Mouse (Mus musculus): ENCODE measurements around the gene Sac3d1. TPM values are rescaled to one million over a fixed set of nuclear protein-coding genes. Genes with fewer than 3 reads are reported as not detected.
A peak's percentile ranks its signal among the peaks of the same experiment; 100 is the strongest.

Gene Sac3d1
- polyA plus RNA-seq, 1 experiment = 46.4 TPM

DNA sequence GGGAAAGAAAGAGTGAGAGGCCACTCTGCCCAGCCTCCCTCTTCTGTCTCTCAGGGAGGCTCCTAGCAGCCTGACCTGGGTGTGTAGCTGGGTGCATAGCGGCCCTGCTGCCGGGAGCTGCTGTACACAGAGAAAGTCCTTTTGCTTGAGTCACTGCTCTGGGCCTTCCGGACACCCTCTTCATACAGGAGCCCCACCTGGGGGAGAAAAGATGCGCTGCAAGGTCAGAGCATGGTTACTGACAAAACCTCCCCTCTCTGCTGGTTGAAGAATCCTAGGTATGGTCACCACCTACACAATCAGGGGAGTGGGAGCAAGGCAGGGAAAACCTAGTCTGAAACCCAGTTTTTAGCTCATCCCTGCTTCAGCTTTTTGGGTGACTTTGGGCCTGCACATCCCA lies 49.5 kb downstream of the Sac3d1 start:
- Histone ChIP-seq H3K4me1 (ENCODE audit: control insufficient read depth, insufficient read depth, insufficient read length, low read length) (peaks cover 8% of the 10 kb centered on the region), H3K36me3 (ENCODE audit: control insufficient read depth, insufficient read depth, low read length) (peaks cover 27% of the 10 kb centered on the region), H3K4me3 (ENCODE audit: low read depth, low read length) (no peak overlapping the region), H3K27me3 (ENCODE audit: control insufficient read depth, insufficient read depth, low read length) (no peaks in the 10 kb centered on the region), H3K27ac (ENCODE audit: insufficient read depth, low read depth, low read length) (no peak overlapping the region)
- TF ChIP-seq CTCF (IDR thresholded peaks at IDR 0.05; ENCODE audit: extremely low read depth, insufficient read length, insufficient replicate concordance, low read depth, low read length) = no peak
- no peak for TF ChIP-seq POLR2A (IDR thresholded peaks at IDR 0.05; ENCODE audit: low read depth, low read length)
- 74% methylated on average over 4 of the region's 4 CpGs for WGBS

DNA sequence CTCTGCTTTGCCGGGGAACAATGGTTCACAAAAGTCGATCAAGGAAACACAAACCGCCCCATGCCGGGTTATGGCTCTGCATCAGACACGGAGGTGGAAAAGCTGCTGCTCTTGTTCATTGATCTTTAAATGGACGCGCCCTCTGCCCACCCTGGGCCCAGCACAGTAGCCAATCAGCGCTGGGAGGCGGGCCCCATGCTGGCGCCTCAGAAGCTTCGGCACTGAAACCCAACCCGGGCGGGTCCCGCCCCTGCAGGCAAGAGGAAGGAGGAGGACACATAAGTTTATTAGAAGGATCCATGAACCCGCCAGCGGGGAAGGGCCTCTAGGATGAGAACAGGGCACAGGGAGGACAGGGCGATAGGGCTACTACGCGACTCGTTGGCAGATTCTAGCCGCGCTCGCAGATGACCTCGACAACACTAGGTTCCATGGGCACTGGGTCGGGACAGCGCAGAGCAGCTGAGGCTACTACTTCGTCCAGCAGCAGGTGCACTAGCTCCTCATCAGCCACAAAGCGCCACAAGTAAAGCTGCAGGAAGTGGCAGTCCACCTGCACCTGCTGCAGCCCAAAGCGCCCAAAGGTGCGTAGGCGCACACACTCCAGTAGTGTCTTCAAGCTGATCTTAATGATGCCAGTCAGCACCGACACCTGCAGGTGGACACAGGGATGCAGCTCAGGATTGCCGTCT lies 50.6 kb downstream of the Sac3d1 start, which contains the start of gene Tm7sf2:
Gene Tm7sf2 (minus strand): TSS at position 650 of the 692 bp plus-strand sequence.
- WGBS = 4% methylated on average over 33 of the region's 33 CpGs
- Histone ChIP-seq H3K4me3 (ENCODE audit: low read depth, low read length) (peak within 1 kb of the TSS; percentile 67), H3K27me3 (ENCODE audit: control insufficient read depth, insufficient read depth, low read length) (no peaks in the 10 kb centered on the region), H3K27ac (ENCODE audit: insufficient read depth, low read depth, low read length) (peak within 1 kb of the TSS; percentile 86), H3K4me1 (ENCODE audit: control insufficient read depth, insufficient read depth, insufficient read length, low read length) (peaks cover 8% of the 10 kb centered on the region), H3K36me3 (ENCODE audit: control insufficient read depth, insufficient read depth, low read length) (peaks cover 21% of the 10 kb centered on the region; the same call in 1 of the 2 replicates)
- TF ChIP-seq POLR2A (IDR thresholded peaks at IDR 0.05; ENCODE audit: low read depth, low read length) (peak; percentile 40), CTCF (IDR thresholded peaks at IDR 0.05; ENCODE audit: extremely low read depth, insufficient read length, insufficient replicate concordance, low read depth, low read length) (no peak)

DNA sequence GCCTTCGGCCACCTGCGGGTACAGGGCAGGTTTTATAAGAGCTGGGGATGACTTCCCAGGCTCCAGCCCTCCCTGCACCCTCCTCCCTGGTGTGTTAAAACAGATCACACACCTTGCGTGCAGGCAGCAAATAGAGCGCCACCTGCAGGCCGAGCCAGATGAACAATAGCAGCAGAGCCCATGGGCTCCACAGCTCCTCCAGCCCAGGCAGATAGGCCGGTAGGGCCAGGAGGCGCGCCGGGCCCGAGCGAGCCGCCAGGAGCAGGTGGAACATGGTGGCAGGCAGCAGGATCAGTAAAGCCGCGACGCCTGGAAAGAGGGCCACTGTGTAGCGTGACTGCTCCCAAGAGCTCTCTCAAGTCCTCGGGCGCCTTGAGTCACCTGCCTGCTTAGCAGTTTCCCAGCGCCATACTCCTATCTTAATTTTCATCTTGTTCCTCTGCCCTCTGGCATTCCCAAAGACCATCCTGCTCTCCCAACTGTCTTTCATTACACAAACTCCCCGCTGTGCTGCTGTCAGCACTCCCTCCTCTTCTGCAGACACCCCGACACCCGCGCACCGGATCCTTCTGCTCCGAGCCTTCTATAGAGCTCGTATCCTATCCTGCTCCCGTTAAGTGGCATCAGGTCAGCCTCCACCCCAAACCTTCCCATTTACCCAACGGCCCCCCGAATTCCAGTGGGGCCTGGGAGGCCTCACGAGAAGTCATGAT lies 51.3 kb downstream of the Sac3d1 start:
- peaks cover 17% of the 10 kb centered on the region; the same call in 1 of the 2 replicates for H3K36me3 ChIP-seq (ENCODE audit: control insufficient read depth, insufficient read depth, low read length)
- H3K27me3 ChIP-seq (ENCODE audit: control insufficient read depth, insufficient read depth, low read length) = no peaks in the 10 kb centered on the region
- peaks cover 12% of the 10 kb centered on the region for H3K4me1 ChIP-seq (ENCODE audit: control insufficient read depth, insufficient read depth, insufficient read length, low read length)
- TF ChIP-seq CTCF (IDR thresholded peaks at IDR 0.05; ENCODE audit: extremely low read depth, insufficient read length, insufficient replicate concordance, low read depth, low read length) (peak; percentile 79), POLR2A (IDR thresholded peaks at IDR 0.05; ENCODE audit: low read depth, low read length) (no peak)
- H3K4me3 ChIP-seq (ENCODE audit: low read depth, low read length) = peak overlapping the region; percentile 67
- peak overlapping the region; percentile 33 for H3K27ac ChIP-seq (ENCODE audit: insufficient read depth, low read depth, low read length)
- WGBS = under 1% methylated on average over 30 of the region's 30 CpGs

DNA sequence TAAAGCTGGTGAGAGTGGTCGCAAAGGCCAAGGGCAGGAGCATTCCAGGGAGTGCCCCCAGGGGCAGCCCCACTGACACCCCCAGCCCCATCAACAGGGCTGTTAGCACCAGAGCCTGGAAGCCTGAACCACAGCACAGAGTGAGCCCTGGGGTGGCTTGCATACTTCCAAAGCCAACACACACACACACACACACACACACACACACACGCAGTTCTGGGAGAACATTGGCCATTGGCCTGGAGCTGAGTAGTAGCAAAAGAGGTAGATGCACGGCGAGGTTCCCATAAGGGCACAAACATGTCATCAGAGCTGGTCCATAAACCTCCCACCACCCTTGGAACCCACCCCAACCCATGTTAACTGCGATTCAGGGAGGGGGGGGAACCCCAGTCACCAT lies 51.9 kb downstream of the Sac3d1 start:
- Histone ChIP-seq H3K4me3 (ENCODE audit: low read depth, low read length) (peak overlapping the region; percentile 67), H3K4me1 (ENCODE audit: control insufficient read depth, insufficient read depth, insufficient read length, low read length) (peaks cover 13% of the 10 kb centered on the region), H3K36me3 (ENCODE audit: control insufficient read depth, insufficient read depth, low read length) (peaks cover 17% of the 10 kb centered on the region; the same call in 1 of the 2 replicates), H3K27me3 (ENCODE audit: control insufficient read depth, insufficient read depth, low read length) (no peaks in the 10 kb centered on the region), H3K27ac (ENCODE audit: insufficient read depth, low read depth, low read length) (no peak overlapping the region)
- TF ChIP-seq POLR2A (IDR thresholded peaks at IDR 0.05; ENCODE audit: low read depth, low read length) (no peak), CTCF (IDR thresholded peaks at IDR 0.05; ENCODE audit: extremely low read depth, insufficient read length, insufficient replicate concordance, low read depth, low read length) (no peak)
- 21% methylated on average over 5 of the region's 5 CpGs for WGBS

Other genes with a start within 250 kb of the Sac3d1 start
- 32.1 and 62.1 TPM in 2 replicates for gene Frmd8, start 243.4 kb downstream of the Sac3d1 start, polyA plus RNA-seq (2012; rRNA removed)
- gene Slc25a45, start 240.8 kb downstream of the Sac3d1 start, polyA plus RNA-seq (2012; rRNA removed) = 207 and 241 TPM in 2 replicates
- 0.90 and 2.0 TPM in 2 replicates for gene Tigd3, start 224.5 kb downstream of the Sac3d1 start, polyA plus RNA-seq (2012; rRNA removed)
- 34.1 and 64.3 TPM in 2 replicates for gene Dpf2, start 205.6 kb downstream of the Sac3d1 start, polyA plus RNA-seq (2012; rRNA removed)
- gene Cdc42ep2, start 193.8 kb downstream of the Sac3d1 start, polyA plus RNA-seq (2012; rRNA removed) = 10.3 and 30.6 TPM in 2 replicates
- 14.2 and 40.8 TPM in 2 replicates for gene Pola2, start 154.4 kb downstream of the Sac3d1 start, polyA plus RNA-seq (2012; rRNA removed)
- gene Slc22a20, start 132.5 kb downstream of the Sac3d1 start, polyA plus RNA-seq (2012; rRNA removed) = 0.08 TPM in 1 of 2 replicates, not detected in the other
- 30.9 and 129 TPM in 2 replicates for gene Capn1, start 102.8 kb downstream of the Sac3d1 start, polyA plus RNA-seq (2012; rRNA removed)
- 70.9 and 103 TPM in 2 replicates for gene Syvn1, start 72.1 kb downstream of the Sac3d1 start, polyA plus RNA-seq (2012; rRNA removed)
- 7.6 and 14.8 TPM in 2 replicates for gene Mrpl49, start 60.9 kb downstream of the Sac3d1 start, polyA plus RNA-seq (2012; rRNA removed)
- 1,660 and 2,469 TPM in 2 replicates for gene Fau, start 60.8 kb downstream of the Sac3d1 start, polyA plus RNA-seq (2012; rRNA removed)
- 56.8 and 78.1 TPM in 2 replicates for gene Znhit2, start 57.5 kb downstream of the Sac3d1 start, polyA plus RNA-seq (2012; rRNA removed)
- 30.6 and 49.4 TPM in 2 replicates for gene Tm7sf2, start 50.3 kb downstream of the Sac3d1 start, polyA plus RNA-seq (2012; rRNA removed)
- gene Vps51, start 41.4 kb downstream of the Sac3d1 start, polyA plus RNA-seq (2012; rRNA removed) = 46.5 and 84.2 TPM in 2 replicates
- gene Tmem262, start 38.6 kb downstream of the Sac3d1 start, polyA plus RNA-seq (2012; rRNA removed) = not detected in 2 replicates
- gene Gm28374, start 36.4 kb downstream of the Sac3d1 start, polyA plus RNA-seq (2012; rRNA removed) = not detected in 2 replicates
- 62.1 and 119 TPM in 2 replicates for gene Zfpl1, start 33.7 kb downstream of the Sac3d1 start, polyA plus RNA-seq (2012; rRNA removed)
- gene Cdca5, start 33.7 kb downstream of the Sac3d1 start, polyA plus RNA-seq (2012; rRNA removed) = 1.6 and 2.6 TPM in 2 replicates
- gene AC131692.1, start 24.2 kb downstream of the Sac3d1 start, polyA plus RNA-seq (2012; rRNA removed) = not detected in 2 replicates
- gene Naaladl1, start 12.9 kb downstream of the Sac3d1 start, polyA plus RNA-seq (2012; rRNA removed) = 46.7 and 1,874 TPM in 2 replicates
- 19.8 and 41.8 TPM in 2 replicates for gene Snx15, start 9.7 kb upstream of the Sac3d1 start, polyA plus RNA-seq (2012; rRNA removed)
- 67.6 and 146 TPM in 2 replicates for gene Batf2, start 22.3 kb upstream of the Sac3d1 start, polyA plus RNA-seq (2012; rRNA removed)
- 62.7 and 98.9 TPM in 2 replicates for gene Arl2, start 22.9 kb upstream of the Sac3d1 start, polyA plus RNA-seq (2012; rRNA removed)
- 0.17 and 1.7 TPM in 2 replicates for gene Majin, start 65.7 kb upstream of the Sac3d1 start, polyA plus RNA-seq (2012; rRNA removed)
- 0.74 TPM in 1 of 2 replicates, not detected in the other for gene Gpha2, start 107.7 kb upstream of the Sac3d1 start, polyA plus RNA-seq (2012; rRNA removed)
- 64.2 and 112 TPM in 2 replicates for gene Ppp2r5b, start 117.2 kb upstream of the Sac3d1 start, polyA plus RNA-seq (2012; rRNA removed)
- gene Atg2a, start 123.0 kb upstream of the Sac3d1 start, polyA plus RNA-seq (2012; rRNA removed) = 37.0 and 68.8 TPM in 2 replicates
- gene Ehd1, start 158.1 kb upstream of the Sac3d1 start, polyA plus RNA-seq (2012; rRNA removed) = 315 and 714 TPM in 2 replicates
- gene Cdc42bpg, start 187.8 kb upstream of the Sac3d1 start, polyA plus RNA-seq (2012; rRNA removed) = 26.0 and 53.2 TPM in 2 replicates
- gene Men1, start 216.3 kb upstream of the Sac3d1 start, polyA plus RNA-seq (2012; rRNA removed) = 23.6 and 38.5 TPM in 2 replicates
- 41.0 and 77.3 TPM in 2 replicates for gene Map4k2, start 222.5 kb upstream of the Sac3d1 start, polyA plus RNA-seq (2012; rRNA removed)
- gene Sf1, start 245.0 kb upstream of the Sac3d1 start, polyA plus RNA-seq (2012; rRNA removed) = 99.0 and 171 TPM in 2 replicates

Measured in small intestine, adult 2 months (tissue).